Mouse (Mus musculus): ENCODE measurements around the gene Rpf2. TPM values are rescaled to one million over a fixed set of nuclear protein-coding genes. Genes with fewer than 3 reads are reported as not detected.

Rpf2 gene
- total and polyA plus RNA-seq, 3 experiments, result 78.2 to 174 (median 101) TPM

GRCm38 (mm10) chr10:40263691-40264090 is 16.9 kb upstream of the Rpf2 start:
- Histone ChIP-seq H3K4me3 (replicated peaks in 1 of 3; ENCODE audit: low read depth in 2 of 3, low read length in 2 of 3, poor library complexity in 1 of 3) (no peak overlapping the region), H3K9ac (ENCODE audit: insufficient read depth, low read depth) (no peak overlapping the region), H3K9me3 (replicated peaks; ENCODE audit: low read length) (no peaks in the 10 kb centered on the region), H3K36me3 (replicated peaks in 1 of 2; ENCODE audit: control insufficient read depth in 1 of 2, insufficient read depth in 1 of 2, low read length in 1 of 2) (no peaks in the 10 kb centered on the region), H3K79me2 (replicated peaks; ENCODE audit: control insufficient read depth, extremely low read depth, insufficient read depth, poor library complexity, severe bottlenecking) (no peaks in the 10 kb centered on the region), H3K27me3 (replicated peaks) (no peaks in the 10 kb centered on the region), H3K27ac (ENCODE audit: insufficient read depth, low read depth) (no peak overlapping the region), H3K4me2 (ENCODE audit: insufficient read depth, low read depth, poor library complexity, severe bottlenecking) (no peak overlapping the region), H3K4me1 (ENCODE audit: control insufficient read depth in 1 of 2, insufficient read depth in 2 of 2) (peaks cover 4 to 20% of the 10 kb centered on the region in 2 experiments; a peak in 3 of 4 replicates)
- TF ChIP-seq MAFK (IDR thresholded peaks at IDR 0.05; ENCODE audit: insufficient replicate concordance, low read length) (no peak), ELF1 (IDR thresholded peaks at IDR 0.05; ENCODE audit: low read depth, low read length) (no peak), PAX5 (IDR thresholded peaks at IDR 0.05; ENCODE audit: low read length) (no peak), JUND (conservative IDR thresholded peaks at IDR 0.05; ENCODE audit: low read depth, low read length) (no peak), ZMIZ1 (IDR thresholded peaks at IDR 0.05; ENCODE audit: low read depth, low read length) (no peak), ZNF384 (IDR thresholded peaks at IDR 0.05; ENCODE audit: low read depth, low read length) (no peak)
- in situ Hi-C loops (cut with MboI; ENCODE audit: low pct_ligation_motif_present, low pct_unique_long_range_greater_than_20kb, low sequenced_read_pairs) (no loop called here), dilution Hi-C loops (cut with MboI; ENCODE audit: extremely low pct_ligation_motif_present, extremely low pct_unique_long_range_greater_than_20kb, low sequenced_read_pairs) (no loop called here)
- DNase-seq (ENCODE audit: extremely low read depth), result no peak

GRCm38 (mm10) chr10:40262200-40262599 is 15.4 kb upstream of the Rpf2 start:
- no peaks in the 10 kb centered on the region for H3K27me3 ChIP-seq (replicated peaks)
- peak overlapping the region; percentile 73 for H3K27ac ChIP-seq (ENCODE audit: insufficient read depth, low read depth)
- H3K36me3 ChIP-seq (replicated peaks in 1 of 2; ENCODE audit: control insufficient read depth in 1 of 2, insufficient read depth in 1 of 2, low read length in 1 of 2), result no peaks in the 10 kb centered on the region
- H3K79me2 ChIP-seq (replicated peaks; ENCODE audit: control insufficient read depth, extremely low read depth, insufficient read depth, poor library complexity, severe bottlenecking), result no peaks in the 10 kb centered on the region
- peaks cover 4 to 20% of the 10 kb centered on the region in 2 experiments; a peak in 3 of 4 replicates for H3K4me1 ChIP-seq (ENCODE audit: control insufficient read depth in 1 of 2, insufficient read depth in 2 of 2)
- no peaks in the 10 kb centered on the region for H3K9me3 ChIP-seq (replicated peaks; ENCODE audit: low read length)
- in situ Hi-C loops (cut with MboI; ENCODE audit: low pct_ligation_motif_present, low pct_unique_long_range_greater_than_20kb, low sequenced_read_pairs) (no loop called here), dilution Hi-C loops (cut with MboI; ENCODE audit: extremely low pct_ligation_motif_present, extremely low pct_unique_long_range_greater_than_20kb, low sequenced_read_pairs) (no loop called here)
- TF ChIP-seq MAFK (IDR thresholded peaks at IDR 0.05; ENCODE audit: insufficient replicate concordance, low read length) (no peak), IRF4 (IDR thresholded peaks at IDR 0.05; ENCODE audit: low read depth, low read length) (peak; percentile 80)
- peak overlapping the region in 1 of 3 experiments; percentile 52 for H3K4me3 ChIP-seq (replicated peaks in 1 of 3; ENCODE audit: low read depth in 2 of 3, low read length in 2 of 3, poor library complexity in 1 of 3)
- DNase-seq (ENCODE audit: extremely low read depth), result no peak
- H3K9ac ChIP-seq (ENCODE audit: insufficient read depth, low read depth), result peak overlapping the region; percentile 80
- H3K4me2 ChIP-seq (ENCODE audit: insufficient read depth, low read depth, poor library complexity, severe bottlenecking), result peak overlapping the region; percentile 93

GRCm38 (mm10) chr10:40260305-40260704 is 13.5 kb upstream of the Rpf2 start:
- in situ Hi-C loops (cut with MboI; ENCODE audit: low pct_ligation_motif_present, low pct_unique_long_range_greater_than_20kb, low sequenced_read_pairs), result no loop called here

More at GRCm38 (mm10) chr10:40260305-40260704, 13.5 kb upstream of the Rpf2 start:
- no peak overlapping the region for H3K9ac ChIP-seq (ENCODE audit: insufficient read depth, low read depth)
- H3K4me2 ChIP-seq (ENCODE audit: insufficient read depth, low read depth, poor library complexity, severe bottlenecking), result no peak overlapping the region
- dilution Hi-C loops (cut with MboI; ENCODE audit: extremely low pct_ligation_motif_present, extremely low pct_unique_long_range_greater_than_20kb, low sequenced_read_pairs), result no loop called here
- DNase-seq (ENCODE audit: extremely low read depth), result no peak
- H3K4me1 ChIP-seq (ENCODE audit: control insufficient read depth in 1 of 2, insufficient read depth in 2 of 2), result peaks cover 8 to 28% of the 10 kb centered on the region in 2 experiments
- no peak overlapping the region for H3K4me3 ChIP-seq (replicated peaks in 1 of 3; ENCODE audit: low read depth in 2 of 3, low read length in 2 of 3, poor library complexity in 1 of 3)
- H3K36me3 ChIP-seq (replicated peaks in 1 of 2; ENCODE audit: control insufficient read depth in 1 of 2, insufficient read depth in 1 of 2, low read length in 1 of 2), result peaks cover 0 to 4% of the 10 kb centered on the region in 2 experiments
- no peaks in the 10 kb centered on the region for H3K27me3 ChIP-seq (replicated peaks)
- H3K27ac ChIP-seq (ENCODE audit: insufficient read depth, low read depth), result no peak overlapping the region
- TF ChIP-seq EP300 (IDR thresholded peaks at IDR 0.05; ENCODE audit: low read length) (no peak), RCOR1 (conservative IDR thresholded peaks at IDR 0.05; ENCODE audit: low read depth, low read length) (no peak), UBTF (IDR thresholded peaks at IDR 0.05; ENCODE audit: low read depth, low read length) (no peak), JUND (conservative IDR thresholded peaks at IDR 0.05; ENCODE audit: low read depth, low read length) (no peak), JUN (IDR thresholded peaks at IDR 0.05; ENCODE audit: insufficient read depth, low read depth, low read length) (no peak), NELFE (IDR thresholded peaks at IDR 0.05; ENCODE audit: low read depth, low read length) (no peak), POLR2A (IDR thresholded peaks at IDR 0.05; ENCODE audit: low read depth, low read length) (no peak), MYC (IDR thresholded peaks at IDR 0.05; ENCODE audit: low read depth, low read length) (peak; percentile 62; the same call in 1 of the 2 replicates), TBP (conservative IDR thresholded peaks at IDR 0.05; ENCODE audit: low read depth, low read length) (no peak), MAZ (IDR thresholded peaks at IDR 0.05; ENCODE audit: low read depth, low read length) (no peak), HCFC1 (IDR thresholded peaks at IDR 0.05; ENCODE audit: low read depth, low read length) (no peak), NRF1 (IDR thresholded peaks at IDR 0.05; ENCODE audit: low read depth, low read length) (no peak), CHD1 (IDR thresholded peaks at IDR 0.05; ENCODE audit: low read depth, low read length) (no peak), CHD2 (IDR thresholded peaks at IDR 0.05; ENCODE audit: low read length) (0 out of 2 replicates have a peak, but pooled peaks have one; percentile 16), PAX5 (IDR thresholded peaks at IDR 0.05; ENCODE audit: low read length) (no peak), ZMIZ1 (IDR thresholded peaks at IDR 0.05; ENCODE audit: low read depth, low read length) (no peak)
- H3K79me2 ChIP-seq (replicated peaks; ENCODE audit: control insufficient read depth, extremely low read depth, insufficient read depth, poor library complexity, severe bottlenecking), result no peaks in the 10 kb centered on the region
- H3K9me3 ChIP-seq (replicated peaks; ENCODE audit: low read length), result no peaks in the 10 kb centered on the region
